Mouse (Mus musculus): ENCODE measurements at regions not wholly inside any gene's neighbourhood (a gene's known extent, or its start where the extent isn't known, plus 50 kb on each side); places are given as distances from the start of the nearest gene placed in this dataset.
"Not testable (repeated sequence)": the region's sequence is repeated elsewhere in the genome, so short reads cannot be mapped to it uniquely, and the experiment has no call there.

DNA sequence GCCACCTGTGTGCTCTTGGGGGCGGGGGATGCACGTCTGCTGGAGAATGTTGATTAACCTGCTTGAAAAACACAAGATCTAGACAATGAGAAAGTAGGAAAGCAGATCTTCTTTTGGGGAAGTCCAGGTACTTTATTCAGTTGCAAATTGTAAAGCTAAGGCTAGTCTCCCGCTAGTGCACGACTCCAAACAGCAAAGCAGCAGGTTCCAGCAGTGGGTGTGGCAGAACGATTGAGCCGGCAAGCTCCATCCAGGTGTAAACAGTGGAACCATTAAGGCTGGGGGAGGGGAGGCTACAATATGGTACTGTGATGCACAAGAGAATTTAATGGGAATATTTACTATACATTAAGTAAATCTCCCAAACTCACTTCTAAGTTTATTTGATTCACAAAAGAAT is 448.6 kb upstream of the Cobl start:
- not testable (repeated sequence) for DNase-seq (ENCODE audit: low spot score)

- no peak for DNase-seq (ENCODE audit: low spot score)
These were observed 409.0 kb upstream of the Cobl start for GRCm38 (mm10) chr11:12873712-12874111.

DNA sequence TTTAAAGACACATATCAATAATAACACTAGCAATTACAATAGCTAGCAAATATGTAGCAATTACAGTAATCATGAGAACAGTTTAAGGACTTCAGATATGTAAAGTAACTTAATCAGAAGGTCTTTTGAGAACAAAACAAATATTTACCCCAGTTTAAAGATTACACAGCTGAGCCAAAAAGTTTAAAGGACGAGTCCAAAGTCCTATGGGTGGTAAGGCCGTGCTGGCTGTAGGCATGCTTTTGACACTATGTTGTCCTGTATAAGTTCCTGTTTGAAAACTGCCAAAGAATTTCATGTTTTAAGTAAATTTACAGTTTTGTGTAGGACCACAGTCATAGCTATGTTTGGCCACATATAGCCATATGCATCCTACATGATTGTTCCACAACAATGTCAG is 408.0 kb upstream of the Cobl start:
- DNase-seq (ENCODE audit: low spot score), result no peak

GRCm38 (mm10) chr11:12872399-12872798 is 407.6 kb upstream of the Cobl start:
- no peak for DNase-seq (ENCODE audit: low spot score)

DNA sequence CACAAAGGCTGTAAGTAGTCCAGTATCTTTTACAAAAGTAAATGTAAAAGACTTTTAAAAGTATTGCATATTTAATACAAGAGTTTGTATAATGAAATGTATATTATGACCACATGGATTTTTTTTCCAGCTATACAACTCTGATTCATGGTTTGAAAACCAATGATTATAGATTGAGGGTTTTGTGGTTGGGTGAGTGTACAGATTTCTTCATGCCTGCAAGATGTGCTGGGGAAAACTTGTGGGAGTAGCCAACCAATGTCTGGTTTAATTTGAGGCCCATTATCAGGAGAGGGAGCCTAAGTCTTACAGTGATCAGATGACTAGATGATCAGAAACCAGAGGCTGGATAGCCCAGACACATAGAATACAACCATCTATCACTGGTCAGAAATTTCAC is 402.8 kb upstream of the Cobl start:
- DNase-seq (ENCODE audit: low spot score), result no peak

DNA sequence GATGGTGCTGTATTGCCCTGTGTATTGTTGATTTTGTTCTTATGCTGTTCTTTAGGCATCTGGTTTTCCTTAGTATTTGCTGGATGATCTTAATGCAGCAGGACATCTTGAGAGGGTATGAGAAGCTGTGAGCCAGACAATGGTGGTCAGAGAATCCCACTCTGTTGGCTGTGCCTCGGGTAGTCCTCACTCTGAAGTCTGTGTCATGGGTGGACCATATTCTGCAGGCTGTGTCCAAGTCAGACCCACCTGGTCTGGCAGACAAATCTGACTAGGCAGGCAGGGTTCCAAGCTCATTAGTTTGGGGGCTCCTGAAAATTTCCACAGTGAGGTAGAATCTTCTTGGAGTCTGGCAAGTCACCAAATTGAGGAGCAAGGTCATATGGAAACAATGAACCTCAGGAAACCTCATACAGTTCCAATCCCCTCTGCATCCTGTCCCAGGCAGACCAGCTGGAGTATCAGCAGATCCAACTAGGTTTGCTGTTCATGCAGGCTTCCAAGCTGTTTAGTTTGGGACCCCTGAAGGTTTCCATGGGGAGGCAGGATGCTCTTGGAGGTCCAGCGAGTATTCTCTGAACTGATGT is 400.4 kb upstream of the Cobl start:
- DNase-seq (ENCODE audit: low spot score), result no peak

- DNase-seq (ENCODE audit: low spot score), result no peak
These were observed 394.7 kb upstream of the Cobl start for GRCm38 (mm10) chr11:12859344-12859930.

- peak; percentile 15 for DNase-seq (ENCODE audit: low spot score)
These were observed 393.6 kb upstream of the Cobl start for GRCm38 (mm10) chr11:12858274-12858884.

DNA sequence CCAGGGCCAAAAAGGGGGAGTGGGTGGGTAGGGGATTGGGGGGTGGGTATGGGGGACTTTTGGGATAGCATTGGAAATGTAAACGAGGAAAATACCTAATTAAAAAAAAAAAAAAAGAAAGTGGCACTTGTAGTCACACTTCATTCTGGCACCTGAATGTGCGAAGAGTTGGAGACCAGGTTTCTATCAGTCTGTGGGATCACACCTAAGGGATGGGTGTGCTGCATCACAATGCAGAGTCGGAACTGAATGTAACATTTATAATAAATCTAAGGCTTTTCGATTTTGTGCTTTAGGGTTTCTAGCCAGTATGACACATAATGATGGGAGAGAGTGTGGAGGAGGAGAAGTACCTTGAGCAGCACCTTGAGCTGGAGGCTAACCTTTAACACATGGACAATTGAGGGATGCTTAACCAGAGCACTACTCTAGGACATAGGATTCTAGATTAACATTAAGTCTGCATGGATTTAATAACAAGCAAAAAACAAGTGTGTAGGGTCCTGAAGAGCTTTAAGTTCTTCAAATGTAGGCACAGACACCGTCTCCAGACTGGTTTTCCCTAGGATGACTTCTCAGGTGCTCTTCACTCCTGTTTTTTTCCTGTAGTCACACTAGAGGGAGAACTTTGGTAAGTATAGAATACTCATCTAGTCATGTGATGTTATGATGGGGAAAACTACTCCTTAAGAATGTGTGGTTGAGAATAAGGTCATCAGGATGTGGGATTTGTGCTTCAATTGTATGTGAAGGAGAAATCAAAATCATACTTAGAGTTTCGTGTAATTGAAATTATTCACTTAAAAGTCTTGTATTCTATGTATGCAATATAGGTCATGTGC is 392.8 kb upstream of the Cobl start:
- no peak for DNase-seq (ENCODE audit: low spot score)

DNA sequence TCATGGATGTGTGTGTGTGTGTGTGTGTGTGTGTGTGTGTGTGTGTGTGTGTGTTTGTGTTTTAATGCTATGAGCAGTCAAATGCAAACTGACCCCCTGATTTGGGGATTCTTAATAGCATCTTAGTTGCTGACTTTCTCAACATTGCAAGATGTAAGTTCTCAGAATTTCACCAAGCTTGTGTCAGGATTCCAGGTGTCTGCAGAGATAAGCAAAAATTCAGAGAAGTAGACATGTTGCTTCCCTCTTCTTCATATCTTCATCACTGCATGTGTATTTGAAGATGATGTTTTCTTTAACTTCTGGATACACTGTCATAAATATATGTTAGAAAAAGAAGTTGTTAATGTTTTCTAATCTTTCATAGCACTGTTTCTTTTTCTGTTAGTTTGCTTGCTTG is 383.0 kb upstream of the Cobl start:
- DNase-seq (ENCODE audit: low spot score), result no peak

- no peak for DNase-seq (ENCODE audit: low spot score)
These were observed 379.1 kb upstream of the Cobl start for GRCm38 (mm10) chr11:12843631-12844423.

- no peak for DNase-seq (ENCODE audit: low spot score)
These were observed 376.6 kb upstream of the Cobl start for GRCm38 (mm10) chr11:12841393-12841792.

DNA sequence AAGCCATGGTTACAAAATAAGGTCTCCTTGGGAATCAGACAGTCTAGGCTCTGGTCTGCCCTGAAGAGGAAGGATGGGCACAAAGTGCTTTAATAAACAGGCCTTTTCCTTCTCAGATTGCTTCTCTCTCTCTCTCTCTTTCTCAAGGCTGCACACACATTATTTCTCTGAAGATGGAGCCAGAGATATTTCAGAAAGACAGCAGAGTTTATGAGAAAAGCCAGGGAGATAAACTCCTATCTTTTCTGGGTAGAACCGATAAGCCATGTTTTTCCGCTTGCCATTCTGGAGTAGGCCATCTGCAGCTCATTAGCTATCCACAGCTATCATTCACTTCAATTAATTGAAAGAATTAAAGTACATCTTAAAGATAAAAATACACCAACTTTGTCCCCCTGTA is 373.2 kb upstream of the Cobl start:
- no peak for DNase-seq (ENCODE audit: low spot score)

DNA sequence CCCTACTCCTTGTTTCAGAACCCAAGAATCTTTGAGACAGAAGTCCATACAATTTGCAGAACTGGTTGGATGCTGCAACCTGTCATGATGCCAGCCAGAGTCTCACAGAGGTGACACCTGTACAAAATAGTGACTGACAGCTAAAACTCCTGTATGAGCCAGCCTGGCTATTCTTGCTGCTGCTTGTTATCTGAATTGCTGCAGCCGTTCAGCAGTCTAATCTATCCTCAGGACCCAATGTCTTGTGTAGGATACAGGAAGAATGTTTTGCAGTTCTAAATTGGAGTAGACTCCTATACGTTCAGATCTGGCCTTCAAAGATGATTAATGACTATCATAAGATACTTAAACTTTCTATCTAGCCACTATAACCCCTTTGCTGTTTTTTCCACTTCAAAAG is 372.6 kb upstream of the Cobl start:
- DNase-seq (ENCODE audit: low spot score), result no peak

- DNase-seq (ENCODE audit: low spot score), result no peak
These were observed 371.6 kb upstream of the Cobl start for GRCm38 (mm10) chr11:12836387-12836786.

GRCm38 (mm10) chr11:12812021-12812420 is 347.3 kb upstream of the Cobl start:
- no peak for DNase-seq (ENCODE audit: low spot score)

- peak; percentile 85 for DNase-seq (ENCODE audit: low spot score)
These were observed 346.5 kb upstream of the Cobl start for GRCm38 (mm10) chr11:12810949-12811881.
